Mouse (Mus musculus): Measurements from ENCODE around the gene Lancl1.

DNA sequence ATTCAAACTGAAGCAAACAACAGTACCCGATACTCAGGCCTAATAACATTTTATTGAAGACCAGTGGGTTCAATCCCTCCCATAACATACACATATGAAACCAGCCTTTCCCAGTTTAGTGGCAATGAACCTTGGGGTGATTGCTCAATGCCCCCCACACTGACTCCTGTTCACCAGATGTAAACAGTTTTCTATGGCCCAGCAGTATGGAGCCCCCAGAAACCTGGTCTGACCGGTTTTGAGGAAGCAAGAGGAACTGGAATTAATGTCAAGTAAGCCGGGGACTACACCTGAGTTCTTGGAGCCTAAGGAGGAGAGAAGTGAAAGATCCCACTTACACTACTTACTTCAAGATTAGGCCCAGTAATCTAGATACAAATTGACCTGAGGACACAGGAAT lies 38.2 kb downstream of the Lancl1 start:
- TF ChIP-seq EP300 (optimal IDR thresholded peaks at IDR 0.05), result no peak
- no peak for TF ChIP-seq CTCF (IDR thresholded peaks at IDR 0.05; ENCODE audit: low read depth)
